Mouse (Mus musculus) megakaryocyte, adult 5-6 weeks (primary cell): ENCODE measurements around the gene Scrn2. TPM values are rescaled to one million over a fixed set of nuclear protein-coding genes. Genes with fewer than 3 reads are reported as not detected.

Source experiments
- total RNA-seq, 2 experiments: library from RNA; stranded (forward) in 1 of 2; stranded (reverse) in 1 of 2; fragments of 153-499, 151-499 nt in 1 of 2; fragments of 221-1000, 200-1000 nt in 1 of 2; gene quantifications; 2 replicates each; pipeline versions ENCODE4 v1.2.3 to v1.2.4; 2015 to 2017

Scrn2 gene
- total RNA-seq, 2 experiments from 2014 or later: 1.4 to 5.1 TPM

Other genes with a start within 250 kb of the Scrn2 start
- 37.7 and 39.2 TPM in 2 replicates for gene Cbx1, start 240.8 kb upstream of the Scrn2 start, total RNA-seq (2015)
- 60.2 and 60.5 TPM in 2 replicates for gene Cbx1, start 240.8 kb upstream of the Scrn2 start, total RNA-seq (2017)
- gene Nfe2l1, start 200.0 kb upstream of the Scrn2 start, total RNA-seq (2015): 30.0 and 32.6 TPM in 2 replicates
- 30.2 and 31.1 TPM in 2 replicates for gene Nfe2l1, start 200.0 kb upstream of the Scrn2 start, total RNA-seq (2017)
- 2.0 and 4.2 TPM in 2 replicates for gene Copz2, start 180.1 kb upstream of the Scrn2 start, total RNA-seq (2015)
- gene Copz2, start 180.1 kb upstream of the Scrn2 start, total RNA-seq (2017): 0.28 and 0.92 TPM in 2 replicates
- gene Cdk5rap3, start 113.4 kb upstream of the Scrn2 start, total RNA-seq (2015): 17.5 and 21.1 TPM in 2 replicates
- gene Cdk5rap3, start 113.4 kb upstream of the Scrn2 start, total RNA-seq (2017): 23.9 and 37.3 TPM in 2 replicates
- 0.07 TPM in 1 of 2 replicates, not detected in the other for gene Prr15l, start 101.8 kb upstream of the Scrn2 start, total RNA-seq (2015)
- 0.16 and 0.29 TPM in 2 replicates for gene Prr15l, start 101.8 kb upstream of the Scrn2 start, total RNA-seq (2017)
- gene Pnpo, start 86.0 kb upstream of the Scrn2 start, total RNA-seq (2015): 16.8 and 19.9 TPM in 2 replicates
- gene Pnpo, start 86.0 kb upstream of the Scrn2 start, total RNA-seq (2017): 29.1 and 32.8 TPM in 2 replicates
- 45.7 and 46.6 TPM in 2 replicates for gene Sp2, start 47.0 kb upstream of the Scrn2 start, total RNA-seq (2015)
- 5.3 and 8.3 TPM in 2 replicates for gene Sp2, start 47.0 kb upstream of the Scrn2 start, total RNA-seq (2017)
- 0.13 TPM in 1 of 2 replicates, not detected in the other for gene Sp6, start 16.5 kb upstream of the Scrn2 start, total RNA-seq (2015)
- not detected in 2 replicates for gene Sp6, start 16.5 kb upstream of the Scrn2 start, total RNA-seq (2017)
- 0.55 and 0.80 TPM in 2 replicates for gene Lrrc46, start 11.5 kb downstream of the Scrn2 start, total RNA-seq (2015)
- gene Lrrc46, start 11.5 kb downstream of the Scrn2 start, total RNA-seq (2017): not detected in 2 replicates
- gene Mrpl10, start 11.6 kb downstream of the Scrn2 start, total RNA-seq (2015): 28.4 and 28.6 TPM in 2 replicates
- 18.6 and 19.7 TPM in 2 replicates for gene Mrpl10, start 11.6 kb downstream of the Scrn2 start, total RNA-seq (2017)
- 5.3 and 6.5 TPM in 2 replicates for gene Osbpl7, start 20.7 kb downstream of the Scrn2 start, total RNA-seq (2015)
- 7.1 and 7.5 TPM in 2 replicates for gene Osbpl7, start 20.7 kb downstream of the Scrn2 start, total RNA-seq (2017)
- gene Tbx21, start 85.4 kb downstream of the Scrn2 start, total RNA-seq (2015): 0.58 and 1.0 TPM in 2 replicates
- gene Tbx21, start 85.4 kb downstream of the Scrn2 start, total RNA-seq (2017): 1.1 and 1.3 TPM in 2 replicates
- 16.0 and 17.6 TPM in 2 replicates for gene Tbkbp1, start 121.6 kb downstream of the Scrn2 start, total RNA-seq (2015)
- gene Tbkbp1, start 121.6 kb downstream of the Scrn2 start, total RNA-seq (2017): 13.6 and 17.2 TPM in 2 replicates
- 86.9 and 93.7 TPM in 2 replicates for gene Kpnb1, start 157.9 kb downstream of the Scrn2 start, total RNA-seq (2015)
- 196 and 233 TPM in 2 replicates for gene Kpnb1, start 157.9 kb downstream of the Scrn2 start, total RNA-seq (2017)